Mouse (Mus musculus) CD4-positive naive resting alpha-beta T cell, adult 57 days (primary cell): ENCODE measurements around the gene Rangap1. TPM values are rescaled to one million over a fixed set of nuclear protein-coding genes. Genes with fewer than 3 reads are reported as not detected.

ENCODE experiments used
- total RNA-seq: library from RNA; stranded (reverse); gene quantifications from one replicate; pipeline ENCODE4 v1.2.4, GENCODE M21; 2023

Rangap1 gene
- total RNA-seq, result 74.5 TPM

GRCm38 (mm10) chr15:81744992-81745600 lies at the start of gene Rangap1, which contains the start of gene Zc3h7b:
Gene Rangap1 (minus strand): TSS chr15:81745530.
Gene Zc3h7b (plus strand): TSS chr15:81745057.

GRCm38 (mm10) chr15:81697175-81697574 lies 48.2 kb downstream of the Rangap1 start, which contains the start of gene Chadl:
Gene Chadl (minus strand): TSS chr15:81697287.

GRCm38 (mm10) chr15:81663697-81664561 lies 81.4 kb downstream of the Rangap1 start, which contains the start of gene L3mbtl2:
Gene L3mbtl2 (plus strand): TSS chr15:81663889.

Other genes starting within 250 kb of the Rangap1 start
- gene Ep300, start 160.2 kb downstream of the Rangap1 start, total RNA-seq, result 129 TPM
- gene L3mbtl2, start 81.6 kb downstream of the Rangap1 start, total RNA-seq, result 45.8 TPM
- not detected for gene Chadl, start 48.2 kb downstream of the Rangap1 start, total RNA-seq
- gene Zc3h7b, start 473 bp downstream of the Rangap1 start, total RNA-seq, result 18.7 TPM
- gene Tef, start 56.9 kb upstream of the Rangap1 start, total RNA-seq, result 22.0 TPM
- 97.9 TPM for gene Tob2, start 113.3 kb upstream of the Rangap1 start, total RNA-seq
- 69.0 TPM for gene Phf5a, start 126.4 kb upstream of the Rangap1 start, total RNA-seq
- 134 TPM for gene Aco2, start 126.8 kb upstream of the Rangap1 start, total RNA-seq
- 12.4 TPM for gene Polr3h, start 180.7 kb upstream of the Rangap1 start, total RNA-seq
- gene Csdc2, start 191.2 kb upstream of the Rangap1 start, total RNA-seq, result not detected
- 19.6 TPM for gene Pmm1, start 215.4 kb upstream of the Rangap1 start, total RNA-seq
- gene 1700029P11Rik, start 235.0 kb upstream of the Rangap1 start, total RNA-seq, result not detected
- 35.7 TPM for gene Xrcc6, start 242.3 kb upstream of the Rangap1 start, total RNA-seq